8 mouse cellular contexts compared by ENCODE assay signal in genomic region chr1:182504223-182504622, GRCm38 (mm10). TPM values are rescaled to one million over a fixed set of nuclear protein-coding genes. Genes with fewer than 3 reads are reported as not detected.
DNase-seq lines count a peak whose midpoint lies in the region; ATAC-seq lines count a peak whose summit lies in the region.

No protein-coding gene starts in this region.

- H3K4me1 ChIP-seq in liver, embryonic 12.5 days, result peaks cover 65% of the 10 kb centered on the region

- H3K27ac ChIP-seq in liver, embryonic 12.5 days, result peak overlapping the region; percentile 59

- 6% methylated on average over 4 of the region's 4 CpGs for WGBS in liver, embryonic 12.5 days (ENCODE audit: insufficient replicate concordance)

- no peaks in the 10 kb centered on the region; the same call in 1 of the 2 replicates for H3K36me3 ChIP-seq in liver, embryonic 12.5 days

- peak; percentile 97 for DNase-seq in 3T3-L1 (ENCODE audit: low read depth, low spot score)
- DNase-seq in CD4-positive helper T cell, adult 2 months (ENCODE audit: low read depth, low spot score), result peak; percentile 69
- peak; percentile 55 for DNase-seq in embryo, embryonic 11 days
- peak; percentile 88 for DNase-seq in heart, postnatal 4 days
- DNase-seq in skeletal muscle tissue, adult 2 months (ENCODE audit: low read depth, low spot score), result peak; percentile 84
- DNase-seq in thymus, postnatal 10 days (ENCODE audit: low spot score in 2 of 2), result no peak
- no peak for DNase-seq in ovary, postnatal 10 days (ENCODE audit: low spot score)

- no peak overlapping the region for H3K9ac ChIP-seq in liver, embryonic 12.5 days

- H3K27me3 ChIP-seq in liver, embryonic 12.5 days (replicated peaks), result no peaks in the 10 kb centered on the region

- no peaks in the 10 kb centered on the region for H3K9me3 ChIP-seq in liver, embryonic 12.5 days (replicated peaks)

- H3K4me3 ChIP-seq in liver, embryonic 12.5 days, result no peak overlapping the region

- H3K4me2 ChIP-seq in liver, embryonic 12.5 days, result peak overlapping the region; percentile 31; the same call in 1 of the 2 replicates

- ATAC-seq in liver, embryonic 12.5 days, result peak; percentile 70

RNA-seq across cellular contexts. Expression of gene Capn2, which starts 13.2 kb away (rescaled TPM):
- 10 to 100 TPM; 86.6 to 89.9 TPM for total RNA-seq in heart, postnatal 4 days (2021)
- polyA plus RNA-seq in liver, embryonic 12.5 days (2016; fragmentation: Nextera tagmentation; extraction: Ambion mirVana), result 35.4 and 36.6 TPM in 2 replicates

Comparison
In these comparisons a context has a peak if more than half of its experiments do, and no peak if none do; other contexts are left out.
1. DNase-seq: peak in 3T3-L1 (single experiment), CD4-positive helper T cell, adult 2 months (single experiment), embryo, embryonic 11 days (single experiment), heart, postnatal 4 days (single experiment) and skeletal muscle tissue, adult 2 months (single experiment); none in thymus, postnatal 10 days (0 of 2) and ovary, postnatal 10 days (single experiment).